Mouse (Mus musculus) MEL (cell line): ENCODE data around the gene Pdgfc. TPM values are rescaled to one million over a fixed set of nuclear protein-coding genes. Genes with fewer than 3 reads are reported as not detected.

Experiments used
- DNase-seq: peaks from one replicate; pipeline ENCODE4 v3.0.0; 2011; ENCODE audit warnings: low read depth, low spot score
- H3K27ac ChIP-seq: 2 replicates; pipeline ENCODE4 v1.5.1; 2012; ENCODE audit warnings: low read depth, mild to moderate bottlenecking, control low read depth, low read length, moderate library complexity; ENCODE audit not compliant: control insufficient read depth
- H3K27me3 ChIP-seq, 2 experiments: fragments of 150-350 bp in 1 of 2; sonication (generic) in 1 of 2; 2 replicates each; pipeline ENCODE4 v1.6.1; 2012; ENCODE audit warnings: low read length in 2 of 2, mild to moderate bottlenecking in 2 of 2, improper control_type of control experiment in 1 of 2, moderate library complexity in 1 of 2; ENCODE audit not compliant: insufficient read depth in 2 of 2, control insufficient read depth in 1 of 2
- H3K36me3 ChIP-seq, 2 experiments: 2 replicates each; pipeline ENCODE4 v1.6.1; 2012 to 2014; ENCODE audit warnings: low read length in 2 of 2, improper control_type of control experiment in 1 of 2, inconsistent platforms in 1 of 2, mild to moderate bottlenecking in 1 of 2; ENCODE audit not compliant: insufficient read depth in 2 of 2, control insufficient read depth in 1 of 2
- H3K4me1 ChIP-seq, 2 experiments: fragments of 150-350 bp in 1 of 2; sonication (generic) in 1 of 2; 2 replicates each; pipeline ENCODE4 v1.6.1; 2012; ENCODE audit warnings: low read length in 2 of 2, improper control_type of control experiment in 1 of 2, mild to moderate bottlenecking in 1 of 2; ENCODE audit not compliant: insufficient read depth in 2 of 2, control insufficient read depth in 1 of 2
- H3K4me3 ChIP-seq, 2 experiments: fragments of 150-350 bp in 1 of 2; sonication (generic) in 1 of 2; 2 replicates each; pipeline ENCODE4 v1.5.1; 2012; ENCODE audit warnings: low read depth in 2 of 2, low read length in 2 of 2, mild to moderate bottlenecking in 2 of 2, moderate library complexity in 2 of 2, control low read depth in 1 of 2, improper control_type of control experiment in 1 of 2; ENCODE audit not compliant: control insufficient read depth in 1 of 2, insufficient read depth in 1 of 2
- H3K79me2 ChIP-seq: 2 replicates; pipeline ENCODE4 v1.6.1; 2012; ENCODE audit warnings: mild to moderate bottlenecking, low read length, moderate library complexity; ENCODE audit not compliant: control insufficient read depth, poor library complexity, insufficient read depth
- H3K9ac ChIP-seq: 2 replicates; pipeline ENCODE4 v1.6.1; 2012; ENCODE audit warnings: low read depth, mild to moderate bottlenecking, control low read depth, low read length, moderate library complexity; ENCODE audit not compliant: control insufficient read depth, poor library complexity, severe bottlenecking
- H3K9me3 ChIP-seq: fragments of 150-350 bp; sonication (generic); replicated peaks from 2 replicates; pipeline ENCODE4 v1.6.1; 2012; ENCODE audit warnings: mild to moderate bottlenecking, low read length, improper control_type of control experiment, moderate library complexity; ENCODE audit not compliant: insufficient read depth
- BHLHE40 ChIP-seq: IDR thresholded peaks from 2 replicates; pipeline ENCODE4 v1.6.1; 2012; ENCODE audit warnings: low read depth, mild to moderate bottlenecking, inconsistent platforms, low read length, improper control_type of control experiment, borderline replicate concordance
- CHD1 ChIP-seq: IDR thresholded peaks from 2 replicates; pipeline ENCODE4 v1.6.1; 2012; ENCODE audit warnings: low read depth, mild to moderate bottlenecking, inconsistent platforms, low read length, improper control_type of control experiment
- CHD2 ChIP-seq: IDR thresholded peaks from 2 replicates; pipeline ENCODE4 v1.6.1; 2011; ENCODE audit warnings: low read length, improper control_type of control experiment
- ELF1 ChIP-seq: IDR thresholded peaks from 2 replicates; pipeline ENCODE4 v1.6.1; 2014; ENCODE audit warnings: low read depth, mild to moderate bottlenecking, inconsistent platforms, low read length, improper control_type of control experiment, moderate library complexity
- EP300 ChIP-seq, 2 experiments: IDR thresholded peaks; 2 replicates each; pipeline ENCODE4 v1.6.1; 2011; ENCODE audit warnings: improper control_type of control experiment in 2 of 2, low read length in 2 of 2, low read depth in 1 of 2, mild to moderate bottlenecking in 1 of 2
- HCFC1 ChIP-seq: IDR thresholded peaks from 2 replicates; pipeline ENCODE4 v1.6.1; 2012; ENCODE audit warnings: low read depth, mild to moderate bottlenecking, inconsistent platforms, low read length, improper control_type of control experiment, moderate library complexity
- JUND ChIP-seq: IDR thresholded peaks from 2 replicates; pipeline ENCODE4 v1.6.1; 2011; ENCODE audit warnings: low read depth, mild to moderate bottlenecking, improper control_type of control experiment, low read length
- KAT2A ChIP-seq: conservative IDR thresholded peaks from 2 replicates; pipeline ENCODE4 v1.6.1; 2012; ENCODE audit warnings: low read depth, low read length, improper control_type of control experiment, inconsistent platforms
- MAX ChIP-seq: IDR thresholded peaks from 2 replicates; pipeline ENCODE4 v1.6.1; 2011; ENCODE audit warnings: low read length, improper control_type of control experiment
- MAZ ChIP-seq: IDR thresholded peaks from 2 replicates; pipeline ENCODE4 v1.6.1; 2012; ENCODE audit warnings: low read depth, mild to moderate bottlenecking, inconsistent platforms, low read length, improper control_type of control experiment
- MEF2A ChIP-seq: IDR thresholded peaks from 2 replicates; pipeline ENCODE4 v1.6.1; 2014; ENCODE audit warnings: low read depth, mild to moderate bottlenecking, inconsistent platforms, low read length, improper control_type of control experiment; ENCODE audit not compliant: poor library complexity, insufficient replicate concordance, severe bottlenecking; ENCODE audit errors: extremely low read depth
- MXI1 ChIP-seq: IDR thresholded peaks from 2 replicates; pipeline ENCODE4 v1.6.1; 2011; ENCODE audit warnings: mild to moderate bottlenecking, low read depth, low read length, improper control_type of control experiment
- MYB ChIP-seq: IDR thresholded peaks from 2 replicates; pipeline ENCODE4 v1.6.1; 2011; ENCODE audit warnings: mild to moderate bottlenecking, low read depth, low read length, improper control_type of control experiment
- MYC ChIP-seq: IDR thresholded peaks from 2 replicates; pipeline ENCODE4 v1.6.1; 2011; ENCODE audit warnings: low read depth, mild to moderate bottlenecking, low read length, improper control_type of control experiment, moderate library complexity
- POLR2A ChIP-seq, 2 experiments: IDR thresholded peaks; 2 replicates each; pipeline ENCODE4 v1.6.1; 2011 to 2012; ENCODE audit warnings: low read length in 2 of 2, mild to moderate bottlenecking in 2 of 2, control low read depth in 1 of 2, improper control_type of control experiment in 1 of 2, low read depth in 1 of 2, moderate library complexity in 1 of 2; ENCODE audit not compliant: control insufficient read depth in 1 of 2, insufficient read depth in 1 of 2, poor library complexity in 1 of 2
- POLR2AphosphoS2 ChIP-seq: IDR thresholded peaks from 2 replicates; pipeline ENCODE4 v1.6.1; 2011; ENCODE audit warnings: low read length, improper control_type of control experiment
- POLR2AphosphoS5 ChIP-seq: IDR thresholded peaks from 2 replicates; pipeline ENCODE4 v1.6.1; 2012; ENCODE audit warnings: low read depth, borderline replicate concordance, mild to moderate bottlenecking, inconsistent platforms, low read length, moderate library complexity, mixed read lengths
- RAD21 ChIP-seq: IDR thresholded peaks from 2 replicates; pipeline ENCODE4 v1.6.1; 2011; ENCODE audit warnings: mild to moderate bottlenecking, low read depth, low read length, improper control_type of control experiment
- SIN3A ChIP-seq: IDR thresholded peaks from 2 replicates; pipeline ENCODE4 v1.6.1; 2012; ENCODE audit warnings: low read length, improper control_type of control experiment, inconsistent platforms
- SMC3 ChIP-seq: IDR thresholded peaks from 2 replicates; pipeline ENCODE4 v1.6.1; 2011; ENCODE audit warnings: low read depth, low read length, improper control_type of control experiment
- TBP ChIP-seq: IDR thresholded peaks from 2 replicates; pipeline ENCODE4 v1.8.0; 2011; ENCODE audit warnings: low read depth, low read length, improper control_type of control experiment
- TCF12 ChIP-seq: IDR thresholded peaks from 2 replicates; pipeline ENCODE4 v1.6.1; 2014; ENCODE audit warnings: low read depth, mild to moderate bottlenecking, inconsistent platforms, low read length, improper control_type of control experiment, moderate library complexity
- USF1 ChIP-seq: IDR thresholded peaks from 2 replicates; pipeline ENCODE4 v1.6.1; 2014; ENCODE audit warnings: low read depth, mild to moderate bottlenecking, inconsistent platforms, low read length, improper control_type of control experiment, moderate library complexity
- ZKSCAN1 ChIP-seq: IDR thresholded peaks from 2 replicates; pipeline ENCODE4 v1.6.1; 2012; ENCODE audit warnings: low read depth, mild to moderate bottlenecking, inconsistent platforms, low read length, improper control_type of control experiment, moderate library complexity
- ZMIZ1 ChIP-seq: IDR thresholded peaks from 2 replicates; pipeline ENCODE4 v1.6.1; 2012; ENCODE audit warnings: low read depth, mild to moderate bottlenecking, inconsistent platforms, low read length, improper control_type of control experiment, moderate library complexity
- ZNF384 ChIP-seq: IDR thresholded peaks from 2 replicates; pipeline ENCODE4 v1.6.1; 2012; ENCODE audit warnings: low read depth, mild to moderate bottlenecking, inconsistent platforms, low read length, improper control_type of control experiment
- polyA plus RNA-seq, 2 experiments: library from polyadenylated mRNA; stranded (reverse) in 1 of 2; unstranded in 1 of 2; fragments of >175 nt in 1 of 2; fragments of >200 nt in 1 of 2; gene quantifications; 2 replicates each; pipeline versions ENCODE4 v1.2.1 to v1.2.4; 2012; ENCODE audit warnings: low replicate concordance in 2 of 2, low read depth in 1 of 2; ENCODE audit not compliant: insufficient read length in 2 of 2, insufficient read depth in 1 of 2, missing spikeins in 1 of 2
- total RNA-seq: library from RNA; depleted of rRNA; stranded (reverse); fragments of 300-350 nt; gene quantifications from 2 replicates; pipeline ENCODE4 v1.2.3, GENCODE M21; 2012

The Pdgfc gene
- total and polyA plus RNA-seq, 3 experiments, result not detected

DNA sequence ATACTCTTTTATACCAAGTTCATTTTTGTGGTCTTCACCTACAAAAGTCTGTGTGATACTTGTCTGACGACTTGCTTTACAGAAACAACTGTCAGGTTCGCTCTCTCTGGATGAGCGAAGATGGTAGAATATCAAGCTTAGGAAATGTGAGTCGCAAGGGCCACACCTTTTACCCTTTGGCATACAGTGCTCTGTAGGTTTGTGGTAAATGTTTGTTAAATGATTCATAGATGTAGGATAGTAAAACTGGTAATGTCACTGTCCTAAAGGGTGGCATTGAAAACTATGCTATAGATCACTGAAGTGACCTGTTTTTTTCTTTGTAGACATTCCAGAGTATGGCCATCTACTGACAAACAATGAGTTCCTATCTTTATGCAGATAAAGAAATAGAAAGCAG lies 161.4 kb downstream of the Pdgfc start:
- DNase-seq, result no peak
- Histone ChIP-seq H3K27ac (no peak overlapping the region), H3K9me3 (no peaks in the 10 kb centered on the region), H3K79me2 (no peaks in the 10 kb centered on the region), H3K36me3 (no peaks in the 10 kb centered on the region), H3K4me3 (no peak overlapping the region), H3K27me3 (no peaks in the 10 kb centered on the region), H3K9ac (no peak overlapping the region), H3K4me1 (no peaks in the 10 kb centered on the region)
- TF ChIP-seq CHD2 (no peak), MAX (no peak), TCF12 (no peak), HCFC1 (no peak), SIN3A (no peak), BHLHE40 (no peak), MEF2A (no peak), ZKSCAN1 (no peak), CHD1 (no peak), EP300 (IDR thresholded peaks at IDR 0.05; ENCODE audit: low read depth in 1 of 2, low read length in 2 of 2) (no peak), MXI1 (no peak), ZNF384 (no peak), TBP (no peak), POLR2A (IDR thresholded peaks at IDR 0.05; ENCODE audit: control insufficient read depth in 1 of 2, insufficient read depth in 1 of 2, low read depth in 1 of 2, low read length in 2 of 2, poor library complexity in 1 of 2) (no peak), MYC (no peak), POLR2AphosphoS2 (no peak), POLR2AphosphoS5 (no peak)

DNA sequence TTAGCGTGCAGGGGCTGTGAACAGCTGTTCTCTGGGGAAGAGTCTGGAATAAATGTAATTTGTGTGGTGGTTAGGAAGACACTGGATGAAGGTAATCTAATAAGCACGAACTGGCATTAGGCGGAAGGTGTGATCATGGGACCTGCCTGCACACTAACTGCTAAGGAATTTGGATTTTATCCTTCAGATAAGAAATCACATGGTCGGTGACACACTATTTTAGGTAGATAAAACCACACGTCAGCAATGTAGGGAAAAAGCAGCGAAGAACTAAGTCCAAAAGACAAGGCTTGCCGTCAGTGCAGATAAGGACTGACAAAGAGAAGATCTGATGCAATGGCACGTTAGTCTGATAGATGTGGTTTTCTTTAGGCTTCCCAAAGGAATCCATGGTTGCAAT lies 164.4 kb downstream of the Pdgfc start:
- Histone ChIP-seq H3K9ac (no peak overlapping the region), H3K27me3 (no peaks in the 10 kb centered on the region), H3K27ac (no peak overlapping the region), H3K9me3 (no peaks in the 10 kb centered on the region), H3K4me1 (no peaks in the 10 kb centered on the region), H3K79me2 (no peaks in the 10 kb centered on the region), H3K4me3 (no peak overlapping the region), H3K36me3 (no peaks in the 10 kb centered on the region)
- TF ChIP-seq EP300 (IDR thresholded peaks at IDR 0.05; ENCODE audit: low read depth in 1 of 2, low read length in 2 of 2) (no peak), SMC3 (no peak), CHD1 (no peak), JUND (no peak), KAT2A (no peak), RAD21 (no peak), ELF1 (no peak), MEF2A (no peak), ZNF384 (no peak), MYB (no peak), ZMIZ1 (no peak), MAZ (no peak), USF1 (no peak), POLR2AphosphoS5 (no peak)
- DNase-seq, result no peak
